Mouse (Mus musculus) stomach, postnatal 0 days (tissue): ENCODE measurements at regions not wholly inside any gene's neighbourhood (a gene's known extent, or its start where the extent isn't known, plus 50 kb on each side); places are given as distances from the start of the nearest gene placed in this dataset.

ENCODE experiments used
- ATAC-seq: fragments of 200-750 bp; cut with Nextera tagmentation; 2 replicates; pipeline ENCODE4 v1.8.0; 2017; ENCODE audit not compliant: low FRiP score, low TSS enrichment
- DNase-seq: peaks from one replicate; pipeline ENCODE4 v3.0.0-alpha.2; 2016; ENCODE audit warnings: low spot score
- H3K27ac ChIP-seq: fragments of 300-500 bp; sonication (generic); replicated peaks from 2 replicates; pipeline ENCODE4 v1.5.1; 2014; ENCODE audit warnings: mild to moderate bottlenecking, control low read depth
- H3K27me3 ChIP-seq: fragments of 300-500 bp; sonication (generic); 2 replicates; pipeline ENCODE4 v1.6.1; 2014; ENCODE audit warnings: low read length; ENCODE audit not compliant: control insufficient read depth, insufficient read depth
- H3K36me3 ChIP-seq: fragments of 300-500 bp; sonication (generic); 2 replicates; pipeline ENCODE4 v1.6.1; 2014; ENCODE audit warnings: low read length, mixed read lengths; ENCODE audit not compliant: control insufficient read depth, insufficient read depth
- H3K4me1 ChIP-seq: fragments of 300-500 bp; sonication (generic); replicated peaks from 2 replicates; pipeline ENCODE4 v1.6.1; 2014; ENCODE audit warnings: antibody characterized with exemption; ENCODE audit not compliant: control insufficient read depth, insufficient read depth
- H3K4me2 ChIP-seq: fragments of 300-500 bp; sonication (generic); replicated peaks from 2 replicates; pipeline ENCODE4 v1.6.1; 2014; ENCODE audit warnings: low read depth, mild to moderate bottlenecking, control low read depth, moderate library complexity
- H3K4me3 ChIP-seq: fragments of 300-500 bp; sonication (generic); 2 replicates; pipeline ENCODE4 v1.5.1; 2014; ENCODE audit warnings: low read depth, low read length, control low read depth
- H3K9ac ChIP-seq: fragments of 300-500 bp; sonication (generic); 2 replicates; pipeline ENCODE4 v1.6.1; 2014; ENCODE audit warnings: mild to moderate bottlenecking, low read length, control low read depth, mixed read lengths
- H3K9me3 ChIP-seq: fragments of 300-500 bp; sonication (generic); 2 replicates; pipeline ENCODE4 v1.6.1; 2016; ENCODE audit warnings: low read length; ENCODE audit not compliant: control insufficient read depth
- CTCF ChIP-seq: IDR thresholded peaks from 2 replicates; pipeline ENCODE4 v1.5.1; 2016; ENCODE audit warnings: antibody characterized with exemption, low read depth, mild to moderate bottlenecking, moderate library complexity
- EP300 ChIP-seq: optimal IDR thresholded peaks from 2 replicates; pipeline ENCODE3; 2016; ENCODE audit warnings: antibody characterized with exemption
- WGBS: fragments of 180-500 bp; shearing (Covaris S2); extraction: QIAGEN DNeasy Blood & Tissue Kit; methylation state at CpG from one replicate; pipeline ENCODE4 v1.1.7; 2014; 5-methylcytosine and 5-hydroxymethylcytosine counted together

GRCm38 (mm10) chr2:148510008-148510681 lies 66.8 kb upstream of the Cd93 start:
- DNase-seq (no peak), ATAC-seq (peak; percentile 32; the same call in 1 of the 2 replicates)
- Histone ChIP-seq H3K4me3 (no peak overlapping the region), H3K9me3 (no peaks in the 10 kb centered on the region), H3K9ac (no peak overlapping the region), H3K27me3 (no peaks in the 10 kb centered on the region), H3K36me3 (no peaks in the 10 kb centered on the region), H3K4me1 (no peaks in the 10 kb centered on the region), H3K27ac (peak overlapping the region; percentile 50; the same call in 1 of the 2 replicates), H3K4me2 (no peak overlapping the region)
- 47% methylated on average over 13 of the region's 13 CpGs for WGBS
- no peak for TF ChIP-seq CTCF
- no peak for TF ChIP-seq EP300

GRCm38 (mm10) chr2:148509357-148509756 lies 66.0 kb upstream of the Cd93 start:
- no peaks in the 10 kb centered on the region for H3K4me1 ChIP-seq
- DNase-seq (no peak), ATAC-seq (no peak)
- no peak overlapping the region for H3K4me2 ChIP-seq
- no peak overlapping the region for H3K4me3 ChIP-seq
- no peaks in the 10 kb centered on the region for H3K9me3 ChIP-seq
- WGBS = 67% methylated on average over 4 of the region's 4 CpGs
- H3K36me3 ChIP-seq = no peaks in the 10 kb centered on the region
- no peak overlapping the region for H3K27ac ChIP-seq
- no peak for TF ChIP-seq CTCF
- TF ChIP-seq EP300 = no peak
- no peak overlapping the region for H3K9ac ChIP-seq
- no peaks in the 10 kb centered on the region for H3K27me3 ChIP-seq

- no peak for DNase-seq
- TF ChIP-seq CTCF (no peak), EP300 (no peak)
- no peak overlapping the region for H3K27ac ChIP-seq
Observed at GRCm38 (mm10) chr2:148507523-148507922, 64.2 kb upstream of the Cd93 start.

GRCm38 (mm10) chr2:148506966-148507365 lies 63.6 kb upstream of the Cd93 start:
- no peak overlapping the region for H3K4me3 ChIP-seq
- H3K9me3 ChIP-seq = no peaks in the 10 kb centered on the region
- no peak overlapping the region for H3K9ac ChIP-seq
- H3K4me1 ChIP-seq = no peaks in the 10 kb centered on the region
- H3K36me3 ChIP-seq = no peaks in the 10 kb centered on the region
- DNase-seq (no peak), ATAC-seq (no peak)
- no peak overlapping the region for H3K4me2 ChIP-seq
- H3K27me3 ChIP-seq = no peaks in the 10 kb centered on the region
- TF ChIP-seq CTCF (no peak), EP300 (no peak)
- 60% methylated on average over 3 of the region's 3 CpGs for WGBS
- no peak overlapping the region for H3K27ac ChIP-seq

More at GRCm38 (mm10) chr2:148507523-148507922, 64.2 kb upstream of the Cd93 start:
- H3K4me1 ChIP-seq = no peaks in the 10 kb centered on the region
- H3K9me3 ChIP-seq = no peaks in the 10 kb centered on the region
- H3K4me2 ChIP-seq = no peak overlapping the region
- H3K9ac ChIP-seq = no peak overlapping the region
- no peak for ATAC-seq
- no peaks in the 10 kb centered on the region for H3K27me3 ChIP-seq
- H3K36me3 ChIP-seq = no peaks in the 10 kb centered on the region
- H3K4me3 ChIP-seq = no peak overlapping the region

- WGBS = 46% methylated on average over 3 of the region's 3 CpGs
- H3K4me2 ChIP-seq = no peak overlapping the region
- no peaks in the 10 kb centered on the region for H3K27me3 ChIP-seq
- H3K36me3 ChIP-seq = no peaks in the 10 kb centered on the region
- no peaks in the 10 kb centered on the region for H3K4me1 ChIP-seq
- H3K4me3 ChIP-seq = no peak overlapping the region
- TF ChIP-seq EP300 = no peak
- TF ChIP-seq CTCF = no peak
- H3K27ac ChIP-seq = 0 out of 2 replicates have a peak overlapping the region, but pooled peaks have one; percentile 13
- H3K9ac ChIP-seq = no peak overlapping the region
- no peaks in the 10 kb centered on the region for H3K9me3 ChIP-seq
- ATAC-seq = 0 out of 2 replicates have a peak, but pooled peaks have one; percentile 12
- DNase-seq = peak; percentile 18
Observed at GRCm38 (mm10) chr2:148505651-148506050, 62.3 kb upstream of the Cd93 start.

GRCm38 (mm10) chr2:148503143-148503854 lies 59.9 kb upstream of the Cd93 start:
- Histone ChIP-seq H3K9me3 (no peaks in the 10 kb centered on the region), H3K27me3 (no peaks in the 10 kb centered on the region), H3K9ac (no peak overlapping the region), H3K4me2 (no peak overlapping the region), H3K4me1 (no peaks in the 10 kb centered on the region), H3K36me3 (no peaks in the 10 kb centered on the region), H3K4me3 (no peak overlapping the region), H3K27ac (no peak overlapping the region)
- ATAC-seq (no peak), DNase-seq (no peak)
- TF ChIP-seq CTCF (no peak), EP300 (no peak)
- 88% methylated on average over 2 of the region's 2 CpGs for WGBS
